Mouse (Mus musculus) adrenal gland, postnatal 25 days (tissue): ENCODE results near the gene Myo15. TPM values are rescaled to one million over a fixed set of nuclear protein-coding genes. Genes with fewer than 3 reads are reported as not detected.
A peak's percentile ranks its signal among the peaks of the same experiment; 100 is the strongest.
"Not testable (repeated sequence)": the region's sequence is repeated elsewhere in the genome, so short reads cannot be mapped to it uniquely, and the experiment has no call there.

Experiments
- DNase-seq: peaks from one replicate; pipeline ENCODE4 v3.0.0; 2021; ENCODE audit warnings: mixed read lengths
- total RNA-seq: library from RNA; stranded (reverse); gene quantifications from 2 replicates; pipeline ENCODE4 v1.2.3, GENCODE M21; 2021

Myo15 gene
- total RNA-seq, 1 experiment from 2014 or later, result 0.24 TPM

DNA sequence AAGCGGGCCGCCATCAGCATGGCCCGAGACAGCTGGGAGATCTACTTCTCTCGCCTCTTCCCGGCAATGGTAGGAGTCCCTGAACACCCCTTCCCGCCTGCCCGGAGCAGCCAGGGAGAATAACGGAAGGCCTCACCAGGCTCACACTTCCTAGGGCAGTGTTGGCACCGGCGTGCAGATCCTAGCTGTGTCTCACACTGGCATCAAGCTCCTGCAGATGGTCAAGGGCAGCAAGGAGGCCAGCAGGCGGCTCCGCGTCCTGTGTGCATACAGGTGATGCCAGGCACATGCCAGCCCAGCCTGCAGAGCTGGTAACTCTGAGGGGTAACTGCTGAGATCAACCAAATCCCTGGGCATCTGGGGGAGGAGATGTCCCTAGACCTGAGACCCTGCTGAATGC, 38.1 kb downstream of the Myo15 start:
- no peak for DNase-seq

DNA sequence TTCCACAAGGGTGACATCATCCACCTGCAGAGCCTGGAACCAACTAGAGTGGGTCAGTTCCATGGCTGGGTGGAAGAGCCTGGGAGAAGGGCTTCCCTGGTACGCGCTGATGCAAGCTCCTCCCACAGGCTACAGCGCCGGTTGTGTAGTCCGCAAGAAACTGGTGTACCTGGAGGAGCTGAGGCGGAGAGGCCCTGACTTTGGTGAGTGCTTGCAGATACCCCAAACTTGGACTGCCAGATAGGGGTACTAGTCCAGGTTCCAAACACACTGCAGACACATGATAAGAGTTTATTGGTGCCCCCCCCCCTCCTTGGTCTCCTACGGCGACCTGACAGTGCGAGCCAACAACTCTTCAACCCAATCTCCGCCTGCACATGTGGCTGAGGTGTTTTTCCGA, 39.8 kb downstream of the Myo15 start:
- DNase-seq, result no peak

DNA sequence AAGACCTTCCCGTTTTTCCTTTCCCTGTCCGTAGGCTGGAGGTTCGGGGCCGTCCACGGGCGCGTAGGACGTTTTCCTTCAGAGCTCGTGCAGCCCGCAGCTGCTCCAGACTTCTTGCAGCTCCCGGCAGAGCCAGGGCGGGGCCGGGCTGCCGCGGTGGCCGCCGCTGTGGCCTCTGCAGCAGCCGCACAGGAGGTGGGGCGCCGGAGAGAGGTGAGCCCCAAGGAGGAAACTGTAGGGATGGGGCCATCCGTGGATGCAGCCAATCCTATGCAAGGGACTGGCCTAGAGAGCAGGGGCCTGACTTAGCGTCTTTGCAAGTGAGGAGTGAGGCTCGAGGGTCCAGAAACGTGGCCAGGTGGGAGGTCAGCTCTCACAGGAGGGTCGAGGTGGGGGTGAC, 40.4 kb downstream of the Myo15 start:
- DNase-seq, result peak; percentile 26

DNA sequence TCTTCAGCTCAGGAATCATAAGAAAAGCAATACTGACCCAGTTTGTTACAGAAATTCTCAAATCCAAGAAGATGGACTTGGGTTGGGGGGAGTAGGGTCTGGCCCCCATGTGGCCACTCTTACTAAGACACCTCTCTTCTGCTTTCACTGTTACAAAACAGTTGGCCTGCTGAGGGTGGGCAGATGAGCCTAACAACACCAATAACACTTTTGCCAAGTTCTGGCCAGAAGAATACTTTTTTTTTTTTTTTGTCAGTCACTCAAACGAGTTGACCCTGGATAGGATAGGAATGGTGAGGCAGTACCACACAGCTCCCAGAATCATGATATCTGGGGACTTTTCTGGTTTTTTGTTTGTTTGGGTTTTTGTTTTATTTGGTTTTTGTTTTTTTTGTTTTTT, 42.8 kb downstream of the Myo15 start:
- DNase-seq, result no peak

DNA sequence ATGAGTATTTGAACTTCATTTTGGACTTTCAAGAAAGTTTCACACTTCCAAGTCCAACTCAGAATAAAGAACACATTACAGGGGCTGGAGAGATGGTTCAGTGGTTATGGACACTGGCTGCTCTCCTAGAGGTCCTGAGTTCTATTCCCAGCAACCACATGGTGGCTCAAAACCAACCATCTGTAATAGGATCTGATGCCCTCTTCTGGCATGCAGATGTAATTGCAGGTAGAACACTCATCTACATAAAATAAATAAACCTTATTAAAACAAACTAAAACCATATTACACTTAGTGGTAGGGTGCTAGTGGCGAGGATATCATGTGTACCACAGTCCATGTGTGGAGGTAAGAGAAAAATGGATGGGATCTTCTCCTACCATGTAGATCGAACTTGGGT, 43.4 kb downstream of the Myo15 start:
- no peak for DNase-seq

DNA sequence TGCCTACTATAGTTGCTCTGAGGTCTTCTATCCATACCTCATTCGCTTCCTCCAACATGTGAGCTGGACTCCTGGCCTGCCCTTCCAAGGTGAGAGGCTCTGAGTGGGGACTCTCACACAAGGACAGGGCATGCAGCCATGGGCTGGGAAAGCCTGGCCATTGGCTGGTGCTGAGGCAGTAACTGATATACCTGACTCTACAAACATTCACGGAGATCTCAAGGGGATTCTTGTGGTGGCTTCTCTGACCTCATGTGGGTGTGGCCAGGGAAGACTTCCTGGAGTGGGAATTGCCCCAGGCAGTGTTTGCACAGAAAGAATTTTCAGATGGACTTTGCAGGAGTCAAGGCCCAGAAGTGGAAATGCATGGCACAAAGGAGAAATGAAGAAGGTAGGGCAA, 45.8 kb downstream of the Myo15 start:
- no peak for DNase-seq

DNA sequence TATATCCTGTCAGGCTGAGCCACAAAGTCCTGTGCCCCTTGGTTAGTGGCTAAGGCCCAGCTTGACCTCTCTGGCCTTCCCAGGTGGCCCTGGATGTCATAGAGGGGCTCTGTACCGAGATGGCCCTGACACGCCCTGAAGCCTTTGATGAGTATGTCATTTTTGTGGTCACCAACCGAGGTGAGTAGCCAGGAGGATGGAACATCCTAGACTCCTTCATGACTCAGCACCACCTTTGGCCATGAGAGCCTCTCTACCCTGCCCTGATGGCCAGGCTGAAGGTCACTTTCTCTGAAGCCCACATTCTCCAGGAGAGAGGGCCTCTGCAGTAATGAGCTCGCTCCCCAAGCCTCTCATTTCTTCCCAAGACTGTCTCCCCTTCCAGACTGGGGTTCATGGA, 49.2 kb downstream of the Myo15 start:
- no peak for DNase-seq

DNA sequence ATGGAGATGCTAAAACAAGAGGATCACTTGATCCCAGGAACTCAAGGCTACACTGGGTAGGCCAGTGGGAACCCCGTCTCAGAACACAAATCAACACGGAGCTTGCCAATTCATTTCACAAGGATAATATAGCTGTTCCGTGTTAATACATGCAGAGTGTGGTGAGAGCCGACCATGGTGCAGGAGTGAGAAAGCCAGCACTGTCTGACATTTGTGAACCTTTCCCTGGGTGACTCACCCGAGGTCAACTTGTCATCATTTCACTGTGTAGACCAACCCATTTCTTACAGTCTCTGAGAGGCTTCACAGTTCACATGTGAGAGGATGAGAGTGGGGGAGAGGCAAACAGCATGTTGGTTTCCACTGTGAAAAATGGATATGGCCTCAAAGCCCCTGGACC, 52.9 kb downstream of the Myo15 start:
- DNase-seq, result peak; percentile 28

DNA sequence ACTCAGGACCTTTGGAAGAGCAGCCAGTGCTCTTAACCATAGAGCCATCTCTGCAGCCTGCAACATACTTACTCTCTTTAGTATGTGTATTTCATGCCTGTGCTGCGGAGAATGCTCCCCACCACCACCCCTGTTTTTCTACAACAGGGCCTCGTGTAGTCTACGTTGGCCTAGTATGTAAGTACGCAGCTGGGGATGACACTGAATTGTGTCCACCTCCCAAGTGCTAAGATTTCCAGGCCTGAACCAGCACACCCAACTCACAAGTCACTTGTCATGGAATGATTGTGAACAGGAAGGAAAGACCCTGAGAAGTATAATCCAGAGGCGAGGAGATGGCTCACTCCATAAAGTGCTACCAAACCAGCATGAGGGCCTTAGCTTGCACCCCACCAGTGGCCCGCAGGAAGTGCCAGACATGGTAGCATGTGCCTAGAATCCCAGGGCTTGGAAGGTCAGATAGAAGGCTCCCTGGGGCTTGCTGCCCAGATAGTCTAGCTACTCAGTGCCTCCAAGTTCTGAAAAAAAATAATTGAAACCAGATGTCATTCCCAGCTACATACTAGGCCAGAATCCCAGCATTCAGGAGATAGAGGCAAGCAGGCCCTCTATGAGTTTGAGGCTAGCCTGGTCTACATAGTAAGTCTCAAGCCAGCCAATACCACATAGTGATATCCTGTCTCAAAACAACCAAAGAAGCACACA, 53.7 kb downstream of the Myo15 start:
- DNase-seq, result no peak

DNA sequence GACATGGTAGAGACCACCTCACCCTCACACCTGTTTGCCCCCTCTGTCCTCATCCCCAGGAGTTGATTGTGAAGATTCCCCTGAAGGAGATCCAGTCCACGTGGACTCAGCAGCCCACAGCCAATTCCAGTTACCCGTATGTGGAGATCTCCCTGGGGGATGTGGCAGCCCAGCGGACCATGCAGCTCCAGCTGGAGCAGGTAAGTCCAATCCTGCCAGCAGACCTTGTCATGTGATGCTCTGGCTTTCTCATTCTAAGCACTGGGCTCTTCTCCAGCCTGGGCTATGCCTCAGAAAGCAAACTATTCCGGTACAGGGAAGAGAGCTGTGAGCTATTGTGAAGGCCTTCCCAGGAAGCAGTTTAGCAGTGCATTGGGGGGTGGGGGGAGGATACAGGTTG, 57.3 kb downstream of the Myo15 start:
- DNase-seq, result peak; percentile 16

DNA sequence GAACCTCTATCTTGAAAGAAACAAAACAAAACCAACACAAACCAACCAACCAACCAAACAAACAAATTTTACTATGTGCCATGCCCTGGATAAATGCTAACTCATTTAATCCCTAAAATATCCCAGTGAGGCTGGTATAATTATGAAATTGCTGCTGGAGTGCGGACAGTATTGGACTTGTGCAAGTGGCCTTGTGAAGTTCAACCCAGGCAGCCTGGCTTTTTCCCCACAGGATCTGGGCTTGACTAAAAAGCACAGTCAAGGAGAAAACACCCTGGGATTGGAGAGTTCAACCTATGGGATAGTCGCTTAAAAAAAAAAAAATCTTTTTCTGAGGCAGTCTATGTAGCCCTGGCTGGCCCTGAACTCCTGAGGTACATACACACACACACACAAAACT, 66.5 kb downstream of the Myo15 start:
- peak; percentile 21 for DNase-seq

DNA sequence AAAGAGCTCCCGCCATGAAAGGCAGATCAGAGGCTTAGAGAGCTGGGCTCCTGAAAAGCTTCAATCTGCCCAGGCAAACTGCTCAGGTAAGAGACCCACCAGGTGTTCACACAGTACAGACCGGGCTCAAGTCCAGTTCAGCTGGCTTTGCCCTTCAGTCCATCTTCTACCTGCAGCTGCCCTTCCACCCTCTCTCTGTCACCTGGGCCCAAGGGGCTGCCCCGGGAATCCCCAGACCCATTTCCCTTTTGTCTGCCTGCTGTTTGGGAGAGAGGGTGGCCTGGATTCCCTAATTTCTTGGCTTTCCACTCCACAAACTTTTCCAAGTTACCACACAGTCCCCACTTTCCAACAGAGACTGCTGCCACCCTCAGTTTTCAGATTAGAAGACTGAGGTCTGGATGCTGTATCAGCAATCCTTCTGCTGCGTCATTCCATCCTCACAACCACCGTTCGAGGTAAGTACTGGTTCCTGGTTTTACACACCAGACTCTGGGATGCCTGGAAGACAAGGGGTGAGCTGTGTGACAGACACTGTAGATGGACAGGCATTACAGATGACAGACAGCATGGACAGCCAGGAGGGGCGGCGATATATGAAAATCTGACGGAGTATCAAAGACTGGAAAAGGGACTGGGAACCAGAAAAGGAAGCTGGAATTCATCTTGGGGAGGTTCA, 67.2 kb downstream of the Myo15 start, which contains the start of gene Alkbh5:
Gene Alkbh5, plus strand, starts transcription at position 202 of the 679 bp plus-strand sequence.
- no peak for DNase-seq

DNA sequence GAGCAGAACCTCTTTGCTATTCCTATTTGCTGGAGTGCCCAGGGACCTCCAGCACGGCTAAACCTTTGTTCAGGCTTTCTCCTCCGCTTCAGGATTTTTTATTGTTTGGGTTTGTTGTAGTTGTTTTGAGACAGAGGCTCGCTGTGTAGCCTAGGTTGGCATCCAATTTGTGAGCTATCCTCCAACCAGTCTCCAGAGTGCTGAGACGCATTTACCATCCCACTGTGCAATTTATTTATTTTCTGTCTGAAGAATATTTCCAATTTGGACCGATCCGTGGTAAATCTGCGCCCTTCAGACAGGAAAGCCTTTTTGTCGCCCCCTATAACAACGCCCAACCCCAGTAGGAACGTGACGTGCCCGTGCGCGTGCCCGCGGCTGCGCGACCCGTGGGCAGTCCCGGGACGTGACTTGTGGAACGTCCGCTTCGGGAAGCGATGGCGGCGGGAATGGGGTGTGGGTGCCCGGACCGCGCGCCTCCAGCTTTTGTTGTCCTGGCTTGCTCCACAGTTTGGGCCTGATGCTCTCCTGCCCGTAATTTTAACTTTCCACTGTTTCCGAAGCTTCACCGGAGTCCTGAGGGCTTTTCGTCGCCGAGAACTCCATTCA, 67.8 kb downstream of the Myo15 start:
- DNase-seq, result peak; percentile 90

DNA sequence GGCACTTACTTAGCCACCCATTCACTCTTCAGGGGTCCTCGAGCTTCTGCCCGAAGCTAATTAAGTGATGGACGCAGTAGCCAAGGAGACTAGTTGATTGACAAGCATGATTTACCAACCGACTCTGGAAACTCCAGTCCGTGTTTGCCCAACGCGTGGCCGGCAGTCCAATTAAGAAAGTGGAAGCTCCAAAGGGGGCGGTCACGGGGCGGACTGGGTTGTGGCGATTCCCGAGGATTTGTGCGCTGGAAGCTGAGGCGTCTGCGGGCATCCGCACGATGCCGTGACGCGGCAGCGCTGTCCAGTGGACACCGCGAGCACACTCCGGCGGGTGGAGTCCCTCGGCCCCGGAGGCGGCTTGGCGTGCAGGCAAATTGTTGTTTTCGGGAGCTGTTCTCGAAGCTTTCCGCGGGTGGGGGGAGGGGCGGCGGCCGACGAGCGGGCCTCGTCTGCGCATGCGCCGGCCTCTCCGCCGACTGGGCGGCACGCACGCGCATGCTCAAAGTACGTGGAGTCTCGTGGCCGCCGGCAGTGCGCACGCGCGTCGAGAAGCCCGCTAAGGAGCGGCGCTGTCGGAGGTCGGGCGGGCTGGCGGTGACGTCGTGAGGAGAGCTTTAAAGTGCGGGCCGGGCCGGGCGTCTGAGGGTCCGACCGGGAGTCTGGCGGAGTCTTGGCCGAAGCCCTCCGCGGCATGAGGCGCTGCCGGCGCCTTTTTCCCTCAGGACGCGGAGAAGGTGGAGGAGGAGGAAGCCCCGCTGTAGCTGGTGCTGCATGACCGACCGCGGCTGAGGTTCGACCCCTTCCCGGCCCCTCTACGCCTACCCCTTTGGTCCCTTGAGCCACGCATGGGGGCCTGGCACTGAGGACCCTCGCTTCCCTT, 68.6 kb downstream of the Myo15 start:
- peak; percentile 96 for DNase-seq

DNA sequence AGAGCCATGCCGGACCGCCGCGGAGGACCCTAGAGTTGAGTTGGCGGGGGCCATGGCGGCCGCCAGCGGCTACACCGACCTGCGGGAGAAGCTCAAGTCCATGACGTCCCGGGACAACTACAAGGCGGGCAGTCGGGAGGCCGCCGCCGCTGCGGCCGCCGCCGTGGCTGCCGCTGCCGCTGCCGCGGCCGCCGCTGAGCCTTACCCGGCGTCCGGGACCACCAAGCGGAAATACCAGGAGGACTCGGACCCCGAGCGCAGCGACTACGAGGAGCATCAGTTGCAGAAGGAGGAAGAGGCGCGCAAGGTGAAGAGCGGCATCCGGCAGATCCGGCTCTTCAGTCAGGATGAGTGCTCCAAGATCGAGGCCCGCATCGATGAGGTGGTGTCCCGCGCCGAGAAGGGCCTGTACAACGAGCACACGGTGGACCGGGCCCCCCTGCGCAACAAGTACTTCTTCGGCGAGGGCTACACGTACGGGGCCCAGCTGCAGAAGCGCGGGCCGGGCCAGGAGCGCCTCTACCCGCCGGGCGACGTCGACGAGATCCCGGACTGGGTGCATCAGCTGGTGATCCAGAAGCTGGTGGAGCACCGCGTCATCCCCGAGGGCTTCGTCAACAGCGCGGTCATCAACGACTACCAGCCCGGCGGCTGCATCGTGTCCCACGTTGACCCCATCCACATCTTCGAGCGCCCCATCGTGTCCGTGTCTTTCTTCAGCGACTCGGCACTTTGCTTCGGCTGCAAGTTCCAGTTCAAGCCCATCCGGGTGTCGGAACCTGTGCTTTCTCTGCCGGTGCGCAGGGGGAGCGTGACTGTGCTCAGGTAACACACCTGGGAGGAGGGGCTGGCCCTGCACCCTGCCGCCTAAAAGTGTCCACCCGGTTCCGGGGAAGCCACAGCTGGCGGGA, 69.5 kb downstream of the Myo15 start:
- DNase-seq, result peak; percentile 50

DNA sequence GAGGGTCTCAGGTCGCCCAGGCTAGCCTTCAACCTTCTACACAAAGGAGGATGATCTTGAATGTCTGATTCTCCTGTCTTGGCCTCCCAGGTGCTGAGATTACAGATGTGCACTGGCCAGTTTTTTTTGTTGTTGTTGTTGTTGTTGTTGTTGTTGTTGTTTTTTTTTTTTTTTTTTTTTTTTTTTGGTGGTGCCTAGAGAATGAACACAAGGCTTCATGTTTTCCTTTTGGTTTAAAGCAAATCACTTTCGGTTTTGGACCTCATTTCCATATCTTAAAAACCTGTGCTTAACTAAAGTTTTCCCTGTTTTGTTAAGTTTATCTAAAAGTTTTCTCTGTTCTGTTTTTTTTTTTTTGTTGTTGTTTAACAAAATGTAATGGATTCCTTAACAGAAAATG, 70.4 kb downstream of the Myo15 start:
- no peak for DNase-seq

DNA sequence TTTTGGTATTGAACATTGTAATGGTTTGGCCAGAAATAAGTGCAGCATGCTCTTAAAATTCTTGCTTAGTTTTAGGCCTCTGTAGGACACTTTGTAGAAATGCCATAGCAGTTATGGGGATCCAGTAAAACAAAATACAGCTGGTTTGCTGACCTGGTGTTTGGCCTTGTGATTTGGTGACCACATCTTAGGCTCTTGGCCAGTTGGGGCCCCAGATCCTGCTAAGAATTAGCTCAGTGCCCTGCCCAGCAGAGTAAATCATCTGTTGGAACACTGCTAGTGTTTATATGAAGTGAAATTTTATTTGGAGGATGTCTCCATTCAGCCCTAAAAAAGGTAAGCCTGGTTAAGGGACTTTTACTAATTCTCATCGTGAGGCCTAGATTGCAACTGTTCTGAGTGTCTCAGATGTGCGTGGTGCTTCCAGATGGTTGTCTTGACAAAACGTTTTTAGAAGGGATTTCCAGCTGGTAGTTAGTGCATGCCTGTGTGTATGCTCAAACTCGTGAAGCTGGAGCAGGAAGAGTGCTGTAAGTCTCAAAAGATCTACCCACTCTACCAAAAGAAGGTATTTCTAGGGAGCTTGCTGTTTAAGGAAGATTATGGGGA, 71.0 kb downstream of the Myo15 start:
- peak; percentile 51 for DNase-seq

DNA sequence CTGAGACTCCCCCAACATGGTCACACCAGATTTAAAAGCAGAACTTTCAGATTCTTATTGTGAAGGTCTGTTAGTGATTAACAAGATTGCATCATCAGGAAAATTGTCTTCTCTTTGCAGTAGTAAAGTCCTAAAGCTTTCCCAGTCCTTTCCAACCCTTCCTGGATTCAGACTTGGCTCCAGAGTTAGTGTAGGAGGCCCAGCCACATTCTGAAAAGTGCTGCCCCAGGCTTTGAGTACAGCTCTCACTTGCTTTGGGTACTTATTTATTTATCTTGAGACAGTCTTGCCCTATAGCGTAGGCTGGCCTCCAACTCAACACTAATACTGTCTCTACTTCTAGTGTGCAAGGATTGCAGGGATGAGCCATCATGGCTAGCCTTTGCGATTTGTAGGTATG, 71.6 kb downstream of the Myo15 start:
- no peak for DNase-seq

DNA sequence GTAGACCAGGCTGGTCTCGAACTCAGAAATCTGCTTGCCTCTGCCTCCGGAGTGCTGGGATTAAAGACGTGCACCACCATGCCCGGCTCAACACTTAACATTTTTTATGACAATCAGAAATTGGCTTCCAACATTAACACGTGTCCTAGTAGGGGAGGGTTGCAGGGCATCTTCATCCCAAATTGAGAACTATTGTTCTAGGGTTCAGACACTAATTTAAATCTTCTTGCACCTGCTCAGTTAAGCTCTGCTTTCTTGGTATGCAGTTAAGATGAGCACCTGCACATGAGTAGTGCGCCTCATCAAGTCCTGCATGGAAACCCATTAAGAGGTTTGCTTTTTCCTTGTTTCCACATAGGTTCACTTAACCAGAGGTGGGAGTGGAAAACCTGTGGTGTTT, 72.7 kb downstream of the Myo15 start:
- no peak for DNase-seq

DNA sequence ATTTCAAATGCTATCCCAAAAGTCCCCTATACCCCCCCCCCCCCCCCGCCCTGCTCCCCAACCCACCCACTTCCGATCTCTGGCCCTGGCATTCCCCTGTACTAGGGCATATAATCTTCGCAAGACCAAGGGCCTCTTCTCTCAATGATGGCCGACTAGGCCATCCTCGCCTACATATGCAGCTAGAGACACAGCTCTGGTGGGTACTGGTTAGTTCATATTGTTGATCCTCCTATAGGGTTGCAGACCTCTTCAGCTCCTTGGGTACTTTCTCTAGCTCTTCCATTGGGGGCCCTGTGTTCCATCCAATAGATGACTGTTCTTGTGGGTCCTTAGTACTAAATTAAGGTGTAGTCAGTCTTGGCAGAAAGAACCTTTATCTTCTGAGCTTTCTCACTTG, 74.1 kb downstream of the Myo15 start:
- DNase-seq, result not testable (repeated sequence)

DNA sequence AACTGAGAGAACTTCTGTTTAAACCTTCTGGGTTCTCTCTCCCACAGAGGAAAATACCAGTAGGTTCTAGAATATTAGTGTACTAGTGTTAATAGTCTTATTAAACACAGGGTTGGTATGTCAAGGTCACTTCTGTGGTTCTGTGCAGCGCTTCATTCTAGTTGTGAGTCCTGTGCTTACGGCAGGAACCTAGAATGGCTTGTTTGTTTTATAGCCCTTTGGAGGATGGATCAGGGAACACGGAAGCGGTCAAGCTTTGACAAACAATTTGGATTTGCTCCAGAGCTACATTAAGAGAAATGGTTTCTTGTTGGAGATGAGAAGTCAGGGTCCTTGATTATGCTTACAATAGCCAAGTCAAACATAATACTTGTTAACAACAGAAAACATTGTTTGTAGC, 76.3 kb downstream of the Myo15 start:
- DNase-seq, result no peak
